Mouse (Mus musculus): ENCODE results near the gene C9. TPM values are rescaled to one million over a fixed set of nuclear protein-coding genes. Genes with fewer than 3 reads are reported as not detected.

The C9 gene
- not detected in 2 replicates for polyA plus RNA-seq (2012; ENCODE audit: insufficient read depth, insufficient read length, low replicate concordance, missing spikeins)

DNA sequence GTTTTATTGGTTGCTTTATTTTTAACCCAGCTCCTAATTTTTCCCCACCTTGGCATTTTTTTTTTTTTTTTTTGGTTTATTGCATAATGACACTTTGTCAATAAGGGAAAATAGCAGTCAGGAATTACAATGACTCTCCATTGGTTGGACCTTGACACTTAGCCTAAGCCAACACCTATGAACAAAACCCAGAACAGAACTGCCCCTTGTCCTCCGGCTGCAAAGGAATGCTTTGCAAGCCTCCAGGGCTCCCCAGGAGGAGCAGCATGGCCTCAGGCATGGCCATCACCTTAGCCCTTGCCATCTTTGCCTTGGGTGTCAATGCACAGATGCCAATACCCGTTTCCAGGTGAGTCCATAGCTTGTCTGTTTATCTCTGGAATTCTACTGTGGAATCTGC, at the start of gene C9:
Gene C9 (plus strand): TSS at position 193 of the 400 bp plus-strand sequence.
- WGBS = 77% methylated on average over 2 of the region's 2 CpGs
- TF ChIP-seq CTCF (IDR thresholded peaks at IDR 0.05; ENCODE audit: insufficient read depth, low read depth, low read length) (no peak), POLR2A (IDR thresholded peaks at IDR 0.05; ENCODE audit: insufficient read depth, low read depth, low read length) (no peak)
- no peaks in the 10 kb centered on the region for H3K4me1 ChIP-seq (ENCODE audit: control insufficient read depth, insufficient read depth, low read length)
- H3K4me3 ChIP-seq (ENCODE audit: insufficient read depth, low read depth, low read length) = no peak within 1 kb of the TSS
- no peak within 1 kb of the TSS for H3K27ac ChIP-seq (ENCODE audit: insufficient read depth, low read depth, low read length)

GRCm38 (mm10) chr15:6398211-6398610, 46.9 kb upstream of the C9 start:
- no peak overlapping the region for H3K27ac ChIP-seq (ENCODE audit: insufficient read depth, low read depth, low read length)
- no peaks in the 10 kb centered on the region for H3K4me1 ChIP-seq (ENCODE audit: control insufficient read depth, insufficient read depth, low read length)
- WGBS = 93% methylated on average over 4 of the region's 4 CpGs
- TF ChIP-seq POLR2A (IDR thresholded peaks at IDR 0.05; ENCODE audit: insufficient read depth, low read depth, low read length) (no peak), CTCF (IDR thresholded peaks at IDR 0.05; ENCODE audit: insufficient read depth, low read depth, low read length) (no peak)
- no peak overlapping the region for H3K4me3 ChIP-seq (ENCODE audit: insufficient read depth, low read depth, low read length)

- Histone ChIP-seq H3K4me1 (ENCODE audit: control insufficient read depth, insufficient read depth, low read length) (no peaks in the 10 kb centered on the region), H3K4me3 (ENCODE audit: insufficient read depth, low read depth, low read length) (no peak overlapping the region), H3K27ac (ENCODE audit: insufficient read depth, low read depth, low read length) (no peak overlapping the region)
- TF ChIP-seq POLR2A (IDR thresholded peaks at IDR 0.05; ENCODE audit: insufficient read depth, low read depth, low read length) (no peak), CTCF (IDR thresholded peaks at IDR 0.05; ENCODE audit: insufficient read depth, low read depth, low read length) (no peak)
- 79% methylated on average over 6 of the region's 6 CpGs for WGBS
Measured at GRCm38 (mm10) chr15:6398881-6399280, 46.2 kb upstream of the C9 start.

DNA sequence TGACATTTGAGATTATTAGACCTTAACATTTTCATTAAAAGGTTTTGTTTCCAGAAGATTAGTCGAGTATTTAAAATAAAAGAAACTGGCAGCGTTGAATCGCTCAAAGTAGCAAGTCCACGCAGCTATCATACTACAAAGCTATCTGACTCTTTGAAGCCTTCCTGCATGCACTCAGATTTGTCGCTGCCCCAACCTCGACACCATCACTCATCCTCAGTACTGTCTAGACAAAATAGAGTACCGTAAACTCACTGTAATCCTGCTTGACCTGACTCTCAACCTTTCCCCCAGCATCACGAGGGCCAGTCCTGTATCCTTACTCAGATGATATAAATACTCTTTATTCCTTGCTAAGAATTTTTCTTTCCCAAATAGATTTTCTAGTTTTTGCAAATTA, 45.0 kb upstream of the C9 start:
- no peak overlapping the region for H3K27ac ChIP-seq (ENCODE audit: insufficient read depth, low read depth, low read length)
- H3K4me1 ChIP-seq (ENCODE audit: control insufficient read depth, insufficient read depth, low read length) = no peaks in the 10 kb centered on the region
- WGBS = 92% methylated on average over 8 of the region's 8 CpGs
- no peak overlapping the region for H3K4me3 ChIP-seq (ENCODE audit: insufficient read depth, low read depth, low read length)
- TF ChIP-seq POLR2A (IDR thresholded peaks at IDR 0.05; ENCODE audit: insufficient read depth, low read depth, low read length) (no peak), CTCF (IDR thresholded peaks at IDR 0.05; ENCODE audit: insufficient read depth, low read depth, low read length) (no peak)

GRCm38 (mm10) chr15:6402433-6402832, 42.7 kb upstream of the C9 start:
- Histone ChIP-seq H3K4me3 (ENCODE audit: insufficient read depth, low read depth, low read length) (no peak overlapping the region), H3K27ac (ENCODE audit: insufficient read depth, low read depth, low read length) (no peak overlapping the region), H3K4me1 (ENCODE audit: control insufficient read depth, insufficient read depth, low read length) (no peaks in the 10 kb centered on the region)
- TF ChIP-seq CTCF (IDR thresholded peaks at IDR 0.05; ENCODE audit: insufficient read depth, low read depth, low read length) (no peak), POLR2A (IDR thresholded peaks at IDR 0.05; ENCODE audit: insufficient read depth, low read depth, low read length) (no peak)
- 75% methylated on average over 2 of the region's 2 CpGs for whole genome bisulfite sequencing

- Histone ChIP-seq H3K4me3 (ENCODE audit: insufficient read depth, low read depth, low read length) (no peak overlapping the region), H3K27ac (ENCODE audit: insufficient read depth, low read depth, low read length) (no peak overlapping the region), H3K4me1 (ENCODE audit: control insufficient read depth, insufficient read depth, low read length) (no peaks in the 10 kb centered on the region)
- no peak for TF ChIP-seq CTCF (IDR thresholded peaks at IDR 0.05; ENCODE audit: insufficient read depth, low read depth, low read length)
- no peak for TF ChIP-seq POLR2A (IDR thresholded peaks at IDR 0.05; ENCODE audit: insufficient read depth, low read depth, low read length)
- WGBS = 77% methylated on average over 5 of the region's 5 CpGs
Measured at GRCm38 (mm10) chr15:6404172-6404571, 41.0 kb upstream of the C9 start.

DNA sequence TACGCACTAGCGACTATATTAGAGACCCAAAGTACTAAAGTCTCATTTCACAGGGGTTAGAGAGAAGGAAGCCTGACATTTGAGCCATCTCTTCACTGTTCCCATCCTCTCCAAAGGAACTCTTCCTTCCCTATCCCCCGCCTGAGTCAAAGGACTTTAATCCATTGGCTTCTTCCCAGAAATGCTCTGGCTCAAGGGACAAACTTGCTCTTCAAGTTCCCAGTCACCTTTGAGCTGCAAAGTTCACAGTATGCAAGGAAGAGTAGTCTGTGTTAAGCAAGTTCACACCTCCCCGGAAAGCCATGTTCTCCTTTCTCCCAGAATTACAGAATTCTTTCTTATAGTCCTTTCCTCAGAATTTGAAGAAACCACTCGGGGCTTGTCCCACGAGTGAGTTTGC, 38.4 kb upstream of the C9 start:
- 89% methylated on average over 6 of the region's 6 CpGs for WGBS
- no peak for TF ChIP-seq CTCF (IDR thresholded peaks at IDR 0.05; ENCODE audit: insufficient read depth, low read depth, low read length)
- TF ChIP-seq POLR2A (IDR thresholded peaks at IDR 0.05; ENCODE audit: insufficient read depth, low read depth, low read length) = no peak

GRCm38 (mm10) chr15:6409031-6409430, 36.1 kb upstream of the C9 start:
- no peak overlapping the region for H3K4me3 ChIP-seq (ENCODE audit: insufficient read depth, low read depth, low read length)
- H3K4me1 ChIP-seq (ENCODE audit: control insufficient read depth, insufficient read depth, low read length) = no peaks in the 10 kb centered on the region
- no peak for TF ChIP-seq CTCF (IDR thresholded peaks at IDR 0.05; ENCODE audit: insufficient read depth, low read depth, low read length)
- TF ChIP-seq POLR2A (IDR thresholded peaks at IDR 0.05; ENCODE audit: insufficient read depth, low read depth, low read length) = no peak
- 83% methylated on average over 8 of the region's 8 CpGs for WGBS
- no peak overlapping the region for H3K27ac ChIP-seq (ENCODE audit: insufficient read depth, low read depth, low read length)

More for the DNA sequence above, 38.4 kb upstream of the C9 start:
- H3K4me1 ChIP-seq (ENCODE audit: control insufficient read depth, insufficient read depth, low read length) = no peaks in the 10 kb centered on the region
- H3K27ac ChIP-seq (ENCODE audit: insufficient read depth, low read depth, low read length) = no peak overlapping the region
- H3K4me3 ChIP-seq (ENCODE audit: insufficient read depth, low read depth, low read length) = no peak overlapping the region

DNA sequence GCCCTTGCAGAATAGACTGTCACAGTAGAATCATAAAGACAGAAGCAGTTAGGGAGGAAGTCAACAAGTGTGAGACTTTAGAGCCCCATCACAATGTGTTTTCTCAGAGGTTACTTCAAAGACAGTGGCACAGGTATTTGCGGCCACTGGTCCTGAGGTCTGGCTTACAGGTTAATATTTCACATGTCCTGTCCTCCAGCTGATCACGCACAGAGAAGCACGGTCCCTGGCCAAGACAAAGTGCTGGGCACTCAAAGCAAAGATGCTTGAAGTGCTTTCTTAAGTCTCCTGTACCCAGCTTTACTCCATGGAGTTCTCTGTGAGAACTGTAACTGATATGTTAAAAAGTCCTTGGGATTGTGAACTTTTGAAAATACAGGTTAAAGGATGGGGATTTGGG, 35.0 kb upstream of the C9 start:
- 91% methylated on average over 3 of the region's 3 CpGs for WGBS
- Histone ChIP-seq H3K4me3 (ENCODE audit: insufficient read depth, low read depth, low read length) (no peak overlapping the region), H3K27ac (ENCODE audit: insufficient read depth, low read depth, low read length) (no peak overlapping the region), H3K4me1 (ENCODE audit: control insufficient read depth, insufficient read depth, low read length) (no peaks in the 10 kb centered on the region)
- TF ChIP-seq CTCF (IDR thresholded peaks at IDR 0.05; ENCODE audit: insufficient read depth, low read depth, low read length) = no peak
- no peak for TF ChIP-seq POLR2A (IDR thresholded peaks at IDR 0.05; ENCODE audit: insufficient read depth, low read depth, low read length)

GRCm38 (mm10) chr15:6411334-6411733, 33.8 kb upstream of the C9 start:
- Histone ChIP-seq H3K4me3 (ENCODE audit: insufficient read depth, low read depth, low read length) (no peak overlapping the region), H3K4me1 (ENCODE audit: control insufficient read depth, insufficient read depth, low read length) (no peaks in the 10 kb centered on the region), H3K27ac (ENCODE audit: insufficient read depth, low read depth, low read length) (no peak overlapping the region)
- WGBS = 75% methylated on average over 6 of the region's 6 CpGs
- TF ChIP-seq CTCF (IDR thresholded peaks at IDR 0.05; ENCODE audit: insufficient read depth, low read depth, low read length) (no peak), POLR2A (IDR thresholded peaks at IDR 0.05; ENCODE audit: insufficient read depth, low read depth, low read length) (no peak)
